Mouse (Mus musculus) MEL (cell line): ENCODE measurements around the gene Ano10. TPM values are rescaled to one million over a fixed set of nuclear protein-coding genes. Genes with fewer than 3 reads are reported as not detected.

ENCODE experiments used
- DNase-seq: peaks from one replicate; pipeline ENCODE4 v3.0.0; 2011; ENCODE audit warnings: low read depth, low spot score
- H3K27ac ChIP-seq: 2 replicates; pipeline ENCODE4 v1.5.1; 2012; ENCODE audit warnings: low read depth, mild to moderate bottlenecking, control low read depth, low read length, moderate library complexity; ENCODE audit not compliant: control insufficient read depth
- H3K27me3 ChIP-seq, 2 experiments: fragments of 150-350 bp in 1 of 2; sonication (generic) in 1 of 2; 2 replicates each; pipeline ENCODE4 v1.6.1; 2012; ENCODE audit warnings: low read length in 2 of 2, mild to moderate bottlenecking in 2 of 2, improper control_type of control experiment in 1 of 2, moderate library complexity in 1 of 2; ENCODE audit not compliant: insufficient read depth in 2 of 2, control insufficient read depth in 1 of 2
- H3K36me3 ChIP-seq, 2 experiments: 2 replicates each; pipeline ENCODE4 v1.6.1; 2012 to 2014; ENCODE audit warnings: low read length in 2 of 2, improper control_type of control experiment in 1 of 2, inconsistent platforms in 1 of 2, mild to moderate bottlenecking in 1 of 2; ENCODE audit not compliant: insufficient read depth in 2 of 2, control insufficient read depth in 1 of 2
- H3K4me1 ChIP-seq, 2 experiments: fragments of 150-350 bp in 1 of 2; sonication (generic) in 1 of 2; 2 replicates each; pipeline ENCODE4 v1.6.1; 2012; ENCODE audit warnings: low read length in 2 of 2, improper control_type of control experiment in 1 of 2, mild to moderate bottlenecking in 1 of 2; ENCODE audit not compliant: insufficient read depth in 2 of 2, control insufficient read depth in 1 of 2
- H3K4me3 ChIP-seq, 2 experiments: fragments of 150-350 bp in 1 of 2; sonication (generic) in 1 of 2; 2 replicates each; pipeline ENCODE4 v1.5.1; 2012; ENCODE audit warnings: low read depth in 2 of 2, low read length in 2 of 2, mild to moderate bottlenecking in 2 of 2, moderate library complexity in 2 of 2, control low read depth in 1 of 2, improper control_type of control experiment in 1 of 2; ENCODE audit not compliant: control insufficient read depth in 1 of 2, insufficient read depth in 1 of 2
- H3K79me2 ChIP-seq: 2 replicates; pipeline ENCODE4 v1.6.1; 2012; ENCODE audit warnings: mild to moderate bottlenecking, low read length, moderate library complexity; ENCODE audit not compliant: control insufficient read depth, poor library complexity, insufficient read depth
- H3K9ac ChIP-seq: 2 replicates; pipeline ENCODE4 v1.6.1; 2012; ENCODE audit warnings: low read depth, mild to moderate bottlenecking, control low read depth, low read length, moderate library complexity; ENCODE audit not compliant: control insufficient read depth, poor library complexity, severe bottlenecking
- H3K9me3 ChIP-seq: fragments of 150-350 bp; sonication (generic); replicated peaks from 2 replicates; pipeline ENCODE4 v1.6.1; 2012; ENCODE audit warnings: mild to moderate bottlenecking, low read length, improper control_type of control experiment, moderate library complexity; ENCODE audit not compliant: insufficient read depth
- CHD1 ChIP-seq: IDR thresholded peaks from 2 replicates; pipeline ENCODE4 v1.6.1; 2012; ENCODE audit warnings: low read depth, mild to moderate bottlenecking, inconsistent platforms, low read length, improper control_type of control experiment
- CHD2 ChIP-seq: IDR thresholded peaks from 2 replicates; pipeline ENCODE4 v1.6.1; 2011; ENCODE audit warnings: low read length, improper control_type of control experiment
- ELF1 ChIP-seq: IDR thresholded peaks from 2 replicates; pipeline ENCODE4 v1.6.1; 2014; ENCODE audit warnings: low read depth, mild to moderate bottlenecking, inconsistent platforms, low read length, improper control_type of control experiment, moderate library complexity
- EP300 ChIP-seq, 2 experiments: IDR thresholded peaks; 2 replicates each; pipeline ENCODE4 v1.6.1; 2011; ENCODE audit warnings: improper control_type of control experiment in 2 of 2, low read length in 2 of 2, low read depth in 1 of 2, mild to moderate bottlenecking in 1 of 2
- GABPA ChIP-seq: IDR thresholded peaks from 2 replicates; pipeline ENCODE4 v1.6.1; 2012; ENCODE audit warnings: low read depth, mild to moderate bottlenecking, inconsistent platforms, low read length, improper control_type of control experiment, moderate library complexity
- GATA1 ChIP-seq: IDR thresholded peaks from 2 replicates; pipeline ENCODE4 v1.6.1; 2011; ENCODE audit warnings: low read depth, low read length, improper control_type of control experiment
- HCFC1 ChIP-seq: IDR thresholded peaks from 2 replicates; pipeline ENCODE4 v1.6.1; 2012; ENCODE audit warnings: low read depth, mild to moderate bottlenecking, inconsistent platforms, low read length, improper control_type of control experiment, moderate library complexity
- JUND ChIP-seq: IDR thresholded peaks from 2 replicates; pipeline ENCODE4 v1.6.1; 2011; ENCODE audit warnings: low read depth, mild to moderate bottlenecking, improper control_type of control experiment, low read length
- MEF2A ChIP-seq: IDR thresholded peaks from 2 replicates; pipeline ENCODE4 v1.6.1; 2014; ENCODE audit warnings: low read depth, mild to moderate bottlenecking, inconsistent platforms, low read length, improper control_type of control experiment; ENCODE audit not compliant: poor library complexity, insufficient replicate concordance, severe bottlenecking; ENCODE audit errors: extremely low read depth
- MXI1 ChIP-seq: IDR thresholded peaks from 2 replicates; pipeline ENCODE4 v1.6.1; 2011; ENCODE audit warnings: mild to moderate bottlenecking, low read depth, low read length, improper control_type of control experiment
- NRF1 ChIP-seq: IDR thresholded peaks from 2 replicates; pipeline ENCODE4 v1.6.1; 2014; ENCODE audit warnings: low read depth, mild to moderate bottlenecking, inconsistent platforms, low read length, improper control_type of control experiment, moderate library complexity; ENCODE audit not compliant: poor library complexity, insufficient read depth, severe bottlenecking
- POLR2A ChIP-seq, 2 experiments: IDR thresholded peaks; 2 replicates each; pipeline ENCODE4 v1.6.1; 2011 to 2012; ENCODE audit warnings: low read length in 2 of 2, mild to moderate bottlenecking in 2 of 2, control low read depth in 1 of 2, improper control_type of control experiment in 1 of 2, low read depth in 1 of 2, moderate library complexity in 1 of 2; ENCODE audit not compliant: control insufficient read depth in 1 of 2, insufficient read depth in 1 of 2, poor library complexity in 1 of 2
- RAD21 ChIP-seq: IDR thresholded peaks from 2 replicates; pipeline ENCODE4 v1.6.1; 2011; ENCODE audit warnings: mild to moderate bottlenecking, low read depth, low read length, improper control_type of control experiment
- RCOR1 ChIP-seq: IDR thresholded peaks from 2 replicates; pipeline ENCODE4 v1.6.1; 2012; ENCODE audit warnings: low read depth, mild to moderate bottlenecking, inconsistent platforms, low read length, improper control_type of control experiment
- SIN3A ChIP-seq: IDR thresholded peaks from 2 replicates; pipeline ENCODE4 v1.6.1; 2012; ENCODE audit warnings: low read length, improper control_type of control experiment, inconsistent platforms
- TAL1 ChIP-seq: IDR thresholded peaks from 2 replicates; pipeline ENCODE4 v1.6.1; 2012; ENCODE audit warnings: mild to moderate bottlenecking, inconsistent platforms, low read length, moderate library complexity, mixed read lengths
- TBP ChIP-seq: IDR thresholded peaks from 2 replicates; pipeline ENCODE4 v1.8.0; 2011; ENCODE audit warnings: low read depth, low read length, improper control_type of control experiment
- TCF12 ChIP-seq: IDR thresholded peaks from 2 replicates; pipeline ENCODE4 v1.6.1; 2014; ENCODE audit warnings: low read depth, mild to moderate bottlenecking, inconsistent platforms, low read length, improper control_type of control experiment, moderate library complexity
- UBTF ChIP-seq: IDR thresholded peaks from 2 replicates; pipeline ENCODE4 v1.6.1; 2012; ENCODE audit warnings: low read depth, mild to moderate bottlenecking, inconsistent platforms, low read length, improper control_type of control experiment, moderate library complexity, borderline replicate concordance; ENCODE audit not compliant: insufficient read depth
- USF1 ChIP-seq: IDR thresholded peaks from 2 replicates; pipeline ENCODE4 v1.6.1; 2014; ENCODE audit warnings: low read depth, mild to moderate bottlenecking, inconsistent platforms, low read length, improper control_type of control experiment, moderate library complexity
- USF2 ChIP-seq, 2 experiments: IDR thresholded peaks; 2 replicates each; pipeline ENCODE4 v1.6.1; 2011 to 2012; ENCODE audit warnings: improper control_type of control experiment in 2 of 2, low read length in 2 of 2, borderline replicate concordance in 1 of 2, inconsistent platforms in 1 of 2, low read depth in 1 of 2, mild to moderate bottlenecking in 1 of 2; ENCODE audit not compliant: insufficient read depth in 1 of 2
- ZKSCAN1 ChIP-seq: IDR thresholded peaks from 2 replicates; pipeline ENCODE4 v1.6.1; 2012; ENCODE audit warnings: low read depth, mild to moderate bottlenecking, inconsistent platforms, low read length, improper control_type of control experiment, moderate library complexity
- ZMIZ1 ChIP-seq: IDR thresholded peaks from 2 replicates; pipeline ENCODE4 v1.6.1; 2012; ENCODE audit warnings: low read depth, mild to moderate bottlenecking, inconsistent platforms, low read length, improper control_type of control experiment, moderate library complexity
- ZNF384 ChIP-seq: IDR thresholded peaks from 2 replicates; pipeline ENCODE4 v1.6.1; 2012; ENCODE audit warnings: low read depth, mild to moderate bottlenecking, inconsistent platforms, low read length, improper control_type of control experiment
- polyA plus RNA-seq, 2 experiments: library from polyadenylated mRNA; stranded (reverse) in 1 of 2; unstranded in 1 of 2; fragments of >175 nt in 1 of 2; fragments of >200 nt in 1 of 2; gene quantifications; 2 replicates each; pipeline versions ENCODE4 v1.2.1 to v1.2.4; 2012; ENCODE audit warnings: low replicate concordance in 2 of 2, low read depth in 1 of 2; ENCODE audit not compliant: insufficient read length in 2 of 2, insufficient read depth in 1 of 2, missing spikeins in 1 of 2
- total RNA-seq: library from RNA; depleted of rRNA; stranded (reverse); fragments of 300-350 nt; gene quantifications from 2 replicates; pipeline ENCODE4 v1.2.3, GENCODE M21; 2012

Gene Ano10
- total and polyA plus RNA-seq, 3 experiments, result 0.54 to 3.1 TPM; not detected in 1

DNA sequence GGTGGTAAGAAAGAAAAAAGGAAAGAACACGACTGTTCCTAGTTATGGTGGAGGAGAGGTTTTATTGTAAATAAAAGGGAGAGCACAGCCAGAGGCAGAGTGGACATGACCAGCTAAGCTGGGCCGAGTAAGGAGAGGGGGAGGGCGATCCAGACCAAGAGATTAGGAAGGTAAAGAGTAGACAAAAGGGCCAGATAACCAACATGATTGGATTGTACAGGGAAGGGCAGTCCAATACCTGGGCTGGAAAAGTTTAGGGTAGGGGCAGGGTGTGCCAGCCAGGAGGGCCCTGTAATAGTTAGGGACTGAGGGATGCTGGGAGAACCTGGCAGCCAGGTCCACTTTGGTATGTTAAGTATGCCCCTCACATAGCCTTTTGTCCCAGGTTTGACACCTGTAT, 34.0 kb upstream of the Ano10 start:
- DNase-seq, result no peak
- Histone ChIP-seq H3K4me3 (no peak overlapping the region), H3K9ac (no peak overlapping the region), H3K36me3 (no peaks in the 10 kb centered on the region), H3K9me3 (no peaks in the 10 kb centered on the region), H3K4me1 (no peaks in the 10 kb centered on the region), H3K27me3 (peaks cover 2 to 3% of the 10 kb centered on the region in 2 experiments; a peak in 3 of 4 replicates), H3K79me2 (no peaks in the 10 kb centered on the region), H3K27ac (no peak overlapping the region)
- TF ChIP-seq GABPA, result no peak
- TF ChIP-seq GATA1, result no peak
- TF ChIP-seq CHD1, result no peak
- no peak for TF ChIP-seq HCFC1
- no peak for TF ChIP-seq TBP
- no peak for TF ChIP-seq ZNF384
- no peak for TF ChIP-seq ELF1
- no peak for TF ChIP-seq UBTF
- TF ChIP-seq NRF1, result no peak
- TF ChIP-seq TCF12, result no peak
- TF ChIP-seq TAL1, result no peak
- TF ChIP-seq SIN3A, result no peak
- no peak for TF ChIP-seq POLR2A (IDR thresholded peaks at IDR 0.05; ENCODE audit: control insufficient read depth in 1 of 2, insufficient read depth in 1 of 2, low read depth in 1 of 2, low read length in 2 of 2, poor library complexity in 1 of 2)
- no peak for TF ChIP-seq CHD2
- TF ChIP-seq JUND, result no peak
- TF ChIP-seq ZKSCAN1, result no peak
- TF ChIP-seq RAD21, result no peak
- no peak for TF ChIP-seq RCOR1
- no peak for TF ChIP-seq USF1

DNA sequence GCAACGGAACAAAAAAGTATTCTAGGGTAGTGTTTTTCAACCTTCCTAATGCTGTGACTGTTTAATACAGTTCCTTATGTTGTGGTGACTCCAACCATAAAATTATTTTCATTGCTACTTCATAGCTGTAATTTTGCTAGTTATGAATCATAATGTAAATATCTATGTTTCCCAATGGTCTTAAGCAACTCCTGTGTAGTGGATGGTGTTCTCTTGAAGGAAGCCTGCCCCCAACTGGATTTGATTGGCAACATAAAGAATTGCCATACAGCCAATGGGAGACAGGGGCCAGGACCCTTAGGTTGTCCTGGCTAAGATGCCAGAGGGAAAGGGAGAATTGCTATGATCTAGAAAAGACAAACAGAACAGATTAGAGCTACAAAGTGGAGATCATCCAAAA, 31.8 kb upstream of the Ano10 start:
- H3K4me1 ChIP-seq, result no peaks in the 10 kb centered on the region
- no peak for DNase-seq
- H3K4me3 ChIP-seq, result no peak overlapping the region
- no peaks in the 10 kb centered on the region for H3K36me3 ChIP-seq
- H3K27ac ChIP-seq, result no peak overlapping the region
- H3K79me2 ChIP-seq, result no peaks in the 10 kb centered on the region
- no peaks in the 10 kb centered on the region for H3K9me3 ChIP-seq
- peaks cover 2 to 3% of the 10 kb centered on the region in 2 experiments; a peak in 3 of 4 replicates for H3K27me3 ChIP-seq
- no peak overlapping the region for H3K9ac ChIP-seq
- TF ChIP-seq ZMIZ1 (no peak), EP300 (IDR thresholded peaks at IDR 0.05; ENCODE audit: low read depth in 1 of 2, low read length in 2 of 2) (no peak), USF2 (IDR thresholded peaks at IDR 0.05; ENCODE audit: borderline replicate concordance in 1 of 2, insufficient read depth in 1 of 2, low read depth in 1 of 2, low read length in 2 of 2) (no peak), MEF2A (no peak), MXI1 (no peak)
